Mouse (Mus musculus) megakaryocyte, embryonic 14.5 days (primary cell): ENCODE measurements around the gene Hoxd10.

Source experiments
- FLI1 ChIP-seq: IDR thresholded peaks from 2 replicates; pipeline ENCODE4 v1.6.1; 2012; ENCODE audit warnings: low read length, inconsistent platforms, mixed read lengths
- GATA1 ChIP-seq: IDR thresholded peaks from 3 replicates; pipeline ENCODE4 v1.6.1; 2012; ENCODE audit warnings: mixed read lengths, low read length, inconsistent platforms, borderline replicate concordance

- no peak for TF ChIP-seq FLI1
- no peak for TF ChIP-seq GATA1
Measured at GRCm38 (mm10) chr2:74732513-74733316, 41.0 kb downstream of the Hoxd10 start.
